Mouse (Mus musculus): ENCODE data around the gene Zfp503.

GRCm38 (mm10) chr14:22019949-22020845, 30.8 kb upstream of the Zfp503 start:
- TF ChIP-seq GATA1 (IDR thresholded peaks at IDR 0.05; ENCODE audit: borderline replicate concordance, low read length) (no peak), FLI1 (IDR thresholded peaks at IDR 0.05; ENCODE audit: low read length) (no peak)

Measured in megakaryocyte, embryonic 14.5 days (primary cell).